Mouse (Mus musculus) left cerebral cortex, postnatal 14 days (tissue): ENCODE measurements around the gene Impg2. TPM values are rescaled to one million over a fixed set of nuclear protein-coding genes. Genes with fewer than 3 reads are reported as not detected.

Experiments
- DNase-seq, 2 experiments: peaks; one replicate each; pipeline ENCODE4 v3.0.0; 2021 to 2022; ENCODE audit warnings: low spot score in 2 of 2, mixed read lengths in 1 of 2
- intact Hi-C: fragments of 180-260 bp; cut with DNase I; formaldehyde crosslinking; loops from one replicate; pipeline ENCODE4 v1.15.1; 2025
- total RNA-seq, 2 experiments: library from RNA; stranded (reverse); gene quantifications; 2 replicates each; pipeline ENCODE4 v1.2.3; 2021

Gene Impg2
- total RNA-seq, 2 experiments from 2014 or later, result 0.44 to 0.88 TPM

DNA sequence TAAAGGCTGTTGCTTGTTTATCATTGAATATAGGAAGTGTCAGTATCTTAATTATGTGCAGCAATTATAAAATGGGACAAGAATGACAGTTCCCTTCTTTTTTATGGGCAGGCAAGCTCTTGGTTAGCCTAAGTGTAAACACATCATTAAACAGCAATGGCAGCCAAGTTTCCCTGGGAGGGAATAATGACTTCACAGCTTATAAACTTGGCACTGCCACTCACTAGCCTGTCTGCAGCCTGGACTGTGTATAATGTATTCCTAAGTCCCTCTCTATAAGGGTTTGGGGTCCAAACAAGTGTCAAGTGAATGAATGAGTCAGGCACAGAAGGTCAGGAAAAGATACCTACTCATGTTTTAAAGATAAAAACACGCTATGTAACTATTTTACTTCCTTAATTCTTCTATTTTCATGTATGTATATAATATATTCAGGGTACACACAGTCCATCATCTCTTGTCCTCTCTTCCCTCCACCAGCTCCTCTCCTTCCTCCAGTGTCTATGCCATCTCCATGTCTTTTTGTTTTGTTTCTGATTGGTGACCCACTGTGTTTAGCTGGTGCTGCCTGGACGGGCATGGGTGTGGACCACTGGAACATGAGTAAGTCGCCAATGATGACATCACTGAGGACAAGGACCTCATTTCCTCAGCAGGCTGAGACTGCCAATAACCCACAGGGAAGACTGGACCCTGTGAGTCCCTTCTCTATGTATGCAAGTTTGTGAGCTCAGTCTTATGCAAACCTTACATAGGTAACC lies 92.0 kb downstream of the Impg2 start:
- no peak for DNase-seq
- intact Hi-C loops, result no loop called here

DNA sequence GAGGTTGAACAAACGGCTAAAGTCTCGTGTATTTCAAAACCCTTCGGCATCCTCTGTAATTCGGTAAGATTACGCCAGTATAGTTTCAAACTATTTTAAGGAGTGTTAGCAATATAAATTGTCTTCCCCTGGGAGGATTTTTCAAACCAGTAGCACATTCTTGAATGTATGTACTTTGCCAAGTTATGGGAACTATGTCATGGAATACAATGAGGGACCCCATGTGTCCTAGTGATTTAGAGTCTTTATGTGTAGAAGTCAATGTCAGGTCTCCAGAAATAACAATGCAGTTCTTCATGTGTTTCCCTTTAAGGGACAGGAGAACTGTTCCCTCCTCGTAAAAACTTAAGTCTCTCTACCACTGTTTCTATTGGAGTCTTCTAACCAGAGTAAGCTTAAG lies 94.1 kb downstream of the Impg2 start:
- no peak for DNase-seq
- intact Hi-C loops, result no loop called here

DNA sequence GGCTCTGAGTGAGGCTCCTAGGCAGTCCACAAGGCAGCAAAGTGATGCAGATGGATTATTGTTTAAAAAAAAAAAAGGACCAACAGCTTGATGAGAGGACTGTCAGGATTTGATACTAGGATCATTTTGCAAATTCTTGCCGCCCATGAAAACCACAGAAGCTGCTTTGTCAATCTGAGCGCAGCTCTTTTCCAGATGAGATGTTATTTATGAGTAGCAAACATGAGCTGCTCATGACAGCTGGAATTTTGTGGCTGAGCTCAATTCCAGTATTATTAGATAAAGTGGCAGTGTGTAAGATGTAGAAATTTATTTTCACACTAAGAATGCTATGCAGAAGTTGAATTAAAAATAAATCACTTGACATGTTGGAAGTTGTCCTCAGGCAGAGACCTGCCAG lies 94.7 kb downstream of the Impg2 start:
- DNase-seq, result no peak
- intact Hi-C loops, result no loop called here

DNA sequence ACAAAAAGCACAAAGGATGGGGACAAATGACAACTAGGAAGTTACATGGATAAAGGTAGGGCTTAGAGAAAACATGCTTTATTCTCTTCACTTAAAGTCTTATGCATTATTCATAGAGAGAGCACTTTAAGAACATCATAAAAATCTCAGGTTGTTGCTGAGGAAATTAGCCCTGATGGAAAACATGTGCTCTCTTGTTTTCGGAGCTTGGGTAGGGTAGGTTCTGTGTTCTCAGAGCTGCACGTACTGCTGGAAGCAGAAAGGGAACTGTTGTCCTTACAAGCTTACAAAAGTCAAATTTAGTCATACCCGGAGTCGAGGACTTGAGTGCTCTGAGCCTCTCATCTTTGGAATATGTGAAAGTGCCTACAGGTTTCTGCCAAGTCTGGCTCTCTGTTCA lies 98.9 kb downstream of the Impg2 start:
- DNase-seq, result no peak
- intact Hi-C loops, result no loop called here

DNA sequence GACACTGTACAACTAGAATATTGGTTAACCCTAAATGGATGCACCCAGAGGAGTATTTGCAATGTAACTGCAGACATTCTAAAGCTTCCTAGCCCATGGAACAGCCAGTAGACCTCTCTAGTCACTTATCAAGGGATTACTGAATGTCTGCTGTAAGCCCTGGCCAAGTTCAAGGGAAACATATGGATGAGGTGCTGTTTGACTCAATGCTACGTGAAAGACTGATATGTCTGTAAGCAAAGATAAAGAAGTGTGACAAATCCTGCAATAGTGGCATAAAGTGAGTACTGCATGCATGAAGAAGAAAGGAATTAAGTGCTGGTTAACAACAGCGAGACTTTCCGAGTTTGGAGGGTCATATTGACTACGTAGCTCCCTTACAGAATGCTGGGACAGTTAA lies 100.1 kb downstream of the Impg2 start:
- intact Hi-C loops, result no loop called here
- no peak for DNase-seq

DNA sequence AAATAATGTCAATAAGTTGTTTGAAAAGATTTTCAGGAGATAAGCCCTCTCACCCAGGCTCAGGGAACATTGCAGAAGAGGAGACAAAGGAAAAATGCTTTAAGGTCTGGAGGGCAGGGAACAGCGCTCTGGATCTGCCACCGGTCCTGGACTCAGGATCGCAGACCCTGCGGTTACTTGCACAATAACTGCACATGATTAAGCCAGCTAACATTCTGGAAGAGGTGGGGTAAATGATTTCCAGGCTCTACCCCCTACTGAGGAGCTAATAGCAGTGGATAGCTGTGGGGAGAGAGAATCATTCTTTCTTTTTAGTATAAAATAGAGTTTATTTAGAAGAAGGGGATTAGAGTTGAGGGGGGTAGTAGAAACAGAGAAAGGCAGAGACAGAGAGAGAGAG lies 103.5 kb downstream of the Impg2 start:
- intact Hi-C loops, result no loop called here
- DNase-seq, result no peak

DNA sequence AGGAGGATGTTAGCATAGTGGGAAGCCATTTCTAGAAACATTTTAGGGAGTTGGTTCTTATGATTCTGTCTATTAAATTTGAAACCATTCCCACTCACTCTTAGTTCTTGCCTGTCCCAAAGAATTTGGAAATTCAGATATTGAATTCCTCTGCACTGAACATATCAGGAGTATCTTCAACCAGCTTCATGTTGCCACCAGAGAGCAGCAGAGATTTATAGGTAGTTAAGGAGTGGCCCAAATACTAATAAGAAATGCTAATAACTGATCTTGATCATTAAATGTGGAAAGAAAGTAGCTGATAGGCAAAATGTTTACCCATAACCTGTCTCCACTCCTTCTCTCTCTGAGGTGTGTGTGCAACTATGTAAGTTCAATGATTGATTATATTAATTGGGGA lies 107.2 kb downstream of the Impg2 start:
- DNase-seq, result peak in 1 of 2 experiments; percentile 15
- intact Hi-C loops, result loop anchor here (2.0 to 10.0 kb wide), 2 partner anchors 194 to 360 kb away; no protein-coding TSS in a partner anchor

Other genes with a start within 250 kb of the Impg2 start
- 100 to 1,000 TPM; 333 to 350 TPM for gene Rpl24, start 238.0 kb upstream of the Impg2 start, total RNA-seq
- gene Zbtb11, start 230.4 kb upstream of the Impg2 start, total RNA-seq, result 10 to 100 TPM; 36.4 to 36.7 TPM
- gene Pcnp, start 174.6 kb upstream of the Impg2 start, total RNA-seq, result 100 to 1,000 TPM; 132 to 141 TPM
- 1 to 10 TPM; 8.2 to 9.1 TPM for gene Trmt10c, start 166.5 kb upstream of the Impg2 start, total RNA-seq
- gene Senp7, start 156.0 kb upstream of the Impg2 start, total RNA-seq, result 10 to 100 TPM; 39.5 to 41.1 TPM